Mouse (Mus musculus) ovary, postnatal 14 days (tissue): ENCODE measurements at regions not wholly inside any gene's neighbourhood (a gene's known extent, or its start where the extent isn't known, plus 50 kb on each side); places are given as distances from the start of the nearest gene placed in this dataset.

Source experiments
- DNase-seq: peaks from one replicate; pipeline ENCODE4 v3.0.0; 2022; ENCODE audit warnings: low spot score

GRCm38 (mm10) chr14:97170841-97171240 lies 651.9 kb upstream of the Klhl1 start:
- DNase-seq, result no peak

DNA sequence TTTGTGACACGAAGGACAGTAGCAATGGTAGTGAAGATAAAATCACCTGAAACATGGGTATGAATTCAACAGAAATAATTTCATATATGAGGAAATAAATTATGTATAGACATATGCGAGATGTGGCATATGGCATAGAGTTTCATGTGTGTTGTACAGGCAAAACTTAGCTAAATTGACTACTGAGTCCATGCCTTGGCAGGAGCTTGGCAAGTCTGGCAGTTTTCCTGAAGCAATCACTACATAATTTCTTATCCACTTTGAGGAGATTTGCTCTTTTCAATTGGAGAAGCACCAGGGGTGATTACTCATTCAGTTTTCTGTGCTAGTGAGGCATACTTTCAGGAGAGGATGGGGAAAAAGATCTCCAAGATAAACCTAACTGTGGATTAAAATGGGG lies 646.9 kb upstream of the Klhl1 start:
- no peak for DNase-seq

- DNase-seq, result no peak
Measured at GRCm38 (mm10) chr14:97148997-97149653, 630.2 kb upstream of the Klhl1 start.

DNA sequence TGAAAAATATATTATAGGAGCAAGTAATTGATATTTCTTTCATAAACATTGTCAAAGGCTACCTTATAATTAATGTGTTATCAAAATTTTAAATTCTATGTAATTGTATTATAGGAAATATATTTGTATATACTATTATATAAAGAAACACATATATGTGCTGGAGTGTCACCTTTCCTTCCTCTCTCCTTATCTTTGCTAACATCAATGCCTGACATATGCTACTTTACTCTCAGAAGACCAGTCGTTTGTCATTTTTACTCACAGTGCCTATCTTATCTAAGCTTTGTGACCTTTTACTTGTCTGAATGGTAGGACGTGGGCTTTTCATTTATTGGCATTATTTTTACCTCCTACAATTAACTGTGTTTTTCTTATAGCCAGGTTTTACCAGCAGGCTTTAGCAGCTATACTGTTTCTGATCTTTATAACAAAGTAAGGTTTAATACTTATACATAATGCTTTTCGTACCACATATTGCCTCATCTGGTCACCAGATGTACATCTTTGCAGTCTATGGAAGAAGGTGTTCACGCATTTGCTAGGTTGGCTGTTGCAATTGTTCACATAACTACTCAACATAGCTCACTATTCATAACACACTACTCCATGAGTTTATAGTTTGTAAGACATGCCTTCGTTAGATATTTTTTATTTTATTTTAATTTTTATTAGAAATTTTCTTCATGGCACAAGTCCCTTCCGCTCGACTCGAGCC lies 597.2 kb upstream of the Klhl1 start:
- DNase-seq, result no peak

DNA sequence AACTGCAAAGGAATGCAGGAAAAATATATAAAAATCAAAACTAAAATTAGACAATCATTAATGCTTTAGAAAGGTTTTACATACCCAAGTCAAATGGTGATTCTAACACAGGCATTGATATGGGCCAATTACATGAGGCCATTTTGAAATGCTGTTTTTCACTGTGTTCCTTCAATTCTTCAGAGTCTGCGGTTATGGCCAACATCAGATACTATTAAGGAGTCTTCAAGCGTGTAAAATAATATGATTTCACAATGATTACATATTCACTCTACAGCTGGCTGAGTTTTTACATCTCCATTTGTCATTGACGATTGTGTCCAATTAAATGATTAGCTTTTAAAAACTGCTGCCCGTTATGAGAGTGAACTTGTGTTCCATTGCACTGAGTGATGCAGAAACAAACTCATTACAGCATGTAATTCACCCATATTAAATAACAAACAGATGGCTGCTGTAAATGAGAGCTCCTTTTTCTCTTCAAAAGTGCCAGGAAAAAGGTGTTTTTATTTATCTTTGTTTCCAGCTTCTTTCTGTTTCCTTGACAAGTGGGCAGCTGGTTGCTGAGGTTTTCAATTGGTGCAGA lies 582.3 kb upstream of the Klhl1 start:
- DNase-seq, result no peak

DNA sequence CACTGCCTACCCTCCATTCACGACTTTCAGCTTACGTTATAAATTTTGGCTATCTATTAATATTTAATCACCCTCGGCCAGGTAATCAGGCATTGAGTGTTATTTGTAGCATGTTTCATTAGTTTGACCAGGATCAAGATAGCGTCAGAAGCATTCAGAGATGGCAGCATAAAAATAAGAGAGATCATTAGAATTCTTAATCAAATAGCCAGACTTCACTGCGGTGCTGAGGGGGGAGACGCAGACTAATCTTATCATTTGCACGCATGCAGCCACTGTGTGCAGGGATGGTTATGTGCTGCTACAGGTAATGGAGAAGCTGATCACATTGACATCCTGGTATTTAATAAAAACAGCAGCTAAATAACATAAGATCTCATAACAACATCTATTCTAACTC lies 574.5 kb upstream of the Klhl1 start:
- no peak for DNase-seq

- DNase-seq, result no peak
Measured at GRCm38 (mm10) chr14:97088863-97089262, 570.0 kb upstream of the Klhl1 start.

- no peak for DNase-seq
Measured at GRCm38 (mm10) chr14:97087346-97087745, 568.4 kb upstream of the Klhl1 start.

- no peak for DNase-seq
Measured at GRCm38 (mm10) chr14:97086363-97087309, 567.7 kb upstream of the Klhl1 start.

GRCm38 (mm10) chr14:97074808-97075207 lies 555.9 kb upstream of the Klhl1 start:
- no peak for DNase-seq

DNA sequence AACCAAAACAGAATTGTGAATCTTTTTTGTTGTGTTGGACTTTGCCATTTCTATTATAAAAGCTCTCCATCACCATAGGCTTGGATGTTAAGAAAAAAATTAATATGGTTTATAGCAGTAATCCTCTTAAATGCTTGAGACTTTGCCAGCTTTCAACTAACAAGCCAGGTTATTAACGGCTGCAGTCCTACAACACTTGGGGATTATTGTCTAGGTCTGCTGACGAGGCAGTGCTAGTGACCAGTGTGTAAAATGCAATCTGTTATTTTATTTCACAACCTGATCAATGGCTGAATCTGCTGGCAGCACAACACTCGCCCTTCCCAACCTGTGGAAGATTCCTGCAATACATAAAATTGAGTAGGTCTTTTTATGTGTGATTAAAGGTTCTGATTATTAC lies 549.9 kb upstream of the Klhl1 start:
- DNase-seq, result no peak

DNA sequence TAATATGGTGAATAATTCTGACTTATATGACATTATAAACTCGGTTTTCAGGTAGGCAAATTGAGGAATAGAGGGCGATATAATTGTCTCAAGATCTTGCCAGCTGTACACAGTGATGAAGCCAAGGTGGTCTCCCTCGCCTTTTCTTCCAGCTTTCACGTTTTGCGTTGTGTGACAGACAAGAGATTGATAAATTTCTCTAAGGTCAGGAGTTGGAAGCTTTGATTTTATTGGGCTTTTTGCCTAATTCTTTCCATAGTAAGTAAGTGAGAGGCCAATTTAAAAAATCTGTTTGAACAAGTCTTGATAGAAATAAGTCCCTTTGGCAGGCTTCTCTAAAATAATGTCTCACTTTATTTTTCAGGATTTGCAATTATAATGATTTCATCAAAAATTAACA lies 549.4 kb upstream of the Klhl1 start:
- DNase-seq, result no peak

DNA sequence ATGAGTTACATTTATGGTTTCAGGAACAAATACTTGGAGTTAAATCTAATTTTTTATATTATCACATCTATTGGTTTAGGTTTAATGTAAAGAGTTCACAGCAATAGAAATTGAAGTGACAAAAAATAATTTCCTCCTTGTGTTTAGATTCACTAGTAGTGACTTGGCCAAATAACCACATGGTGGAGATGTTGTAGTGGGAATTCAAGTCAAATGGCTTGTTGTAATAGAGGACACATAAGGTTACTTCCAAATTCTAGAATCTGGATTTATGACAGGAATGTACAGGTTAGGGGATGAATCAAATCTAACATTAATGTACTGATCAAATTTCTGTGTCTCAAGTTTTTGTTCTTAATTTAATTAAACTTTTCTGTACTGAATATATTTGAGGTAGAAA lies 526.4 kb upstream of the Klhl1 start:
- no peak for DNase-seq

DNA sequence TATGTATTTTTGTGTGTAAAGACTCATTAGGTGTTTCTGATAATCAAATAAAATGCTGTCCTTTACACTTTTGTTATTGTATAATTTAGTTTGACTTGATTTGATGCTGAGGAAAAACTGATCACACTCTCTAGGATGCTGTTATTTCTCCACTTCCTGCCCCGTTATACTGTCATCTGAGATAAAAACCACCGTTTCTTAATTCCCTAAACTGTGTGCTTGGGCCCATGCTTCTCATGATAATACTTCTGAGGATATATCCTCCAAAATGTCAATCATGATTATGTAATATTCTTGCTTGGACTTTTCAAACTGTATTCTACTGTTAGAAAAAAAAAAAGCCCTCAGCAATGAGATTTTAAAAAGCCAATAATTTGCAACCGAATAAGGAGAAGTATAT lies 520.9 kb upstream of the Klhl1 start:
- DNase-seq, result no peak

- DNase-seq, result no peak
Measured at GRCm38 (mm10) chr14:97028528-97028927, 509.6 kb upstream of the Klhl1 start.

DNA sequence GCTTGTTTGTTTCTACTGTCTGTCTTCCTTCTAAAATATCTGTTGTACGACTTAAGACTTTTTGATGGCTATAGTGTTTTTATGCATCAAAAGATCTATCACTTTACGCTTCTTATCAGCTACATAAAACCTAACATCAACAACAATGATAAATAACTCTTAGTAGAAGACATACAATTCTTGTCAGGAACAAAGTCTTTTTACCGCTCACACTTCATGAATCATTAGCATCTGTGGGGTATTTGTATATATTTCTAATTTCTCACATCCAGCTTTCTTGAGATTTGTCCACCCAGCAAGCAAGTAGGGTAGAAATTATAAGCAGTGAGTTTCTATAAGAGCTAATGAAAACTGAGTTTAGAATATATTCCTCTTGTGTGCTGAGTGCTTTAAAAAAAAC lies 487.4 kb upstream of the Klhl1 start:
- no peak for DNase-seq

DNA sequence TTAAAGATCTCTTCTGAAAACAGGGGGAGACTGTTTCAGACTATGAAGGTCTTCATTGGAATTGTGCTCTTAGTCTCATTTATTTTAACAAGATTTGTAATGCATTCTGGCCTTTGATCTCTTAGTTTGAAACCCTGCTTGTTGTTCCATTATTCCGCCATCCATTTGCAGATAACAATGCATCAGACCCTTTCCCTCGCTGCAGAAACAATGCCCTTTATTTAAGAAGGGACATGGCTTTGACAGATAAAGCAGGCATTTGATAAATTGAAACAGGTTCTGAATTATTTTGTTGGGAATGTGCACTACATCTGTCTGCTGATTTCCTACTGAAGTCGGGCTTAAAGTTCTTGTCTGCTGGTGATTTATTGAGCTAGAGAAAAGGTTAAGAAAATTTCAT lies 476.2 kb upstream of the Klhl1 start:
- no peak for DNase-seq

DNA sequence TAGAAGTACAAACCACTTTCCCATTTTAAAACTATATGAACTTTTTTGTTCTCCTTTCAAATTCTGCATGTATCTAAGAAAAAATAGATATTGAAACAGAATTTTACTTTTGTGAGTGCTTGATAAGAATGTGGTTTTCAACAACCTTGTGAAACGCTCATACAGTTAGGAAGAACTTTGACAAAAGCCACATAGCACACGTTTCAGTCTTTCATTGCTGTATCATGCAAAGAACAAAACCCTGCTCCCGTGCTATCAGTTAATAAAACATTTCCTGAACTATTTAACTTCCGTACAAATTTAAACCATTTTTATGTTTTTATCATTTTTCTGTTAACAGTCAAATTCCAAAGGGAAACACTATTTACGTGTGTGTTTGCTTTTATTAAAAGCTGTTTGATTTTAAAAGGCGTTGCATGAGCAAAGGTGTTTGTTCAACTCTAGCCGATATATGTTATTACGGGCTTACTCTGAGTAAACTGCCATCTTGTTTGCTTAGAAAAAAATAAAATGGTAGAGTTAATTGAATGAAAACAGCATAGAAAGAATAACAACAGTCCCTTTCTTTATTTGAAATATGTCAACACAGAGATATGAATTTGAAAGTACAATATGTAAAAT lies 471.8 kb upstream of the Klhl1 start:
- DNase-seq, result no peak

DNA sequence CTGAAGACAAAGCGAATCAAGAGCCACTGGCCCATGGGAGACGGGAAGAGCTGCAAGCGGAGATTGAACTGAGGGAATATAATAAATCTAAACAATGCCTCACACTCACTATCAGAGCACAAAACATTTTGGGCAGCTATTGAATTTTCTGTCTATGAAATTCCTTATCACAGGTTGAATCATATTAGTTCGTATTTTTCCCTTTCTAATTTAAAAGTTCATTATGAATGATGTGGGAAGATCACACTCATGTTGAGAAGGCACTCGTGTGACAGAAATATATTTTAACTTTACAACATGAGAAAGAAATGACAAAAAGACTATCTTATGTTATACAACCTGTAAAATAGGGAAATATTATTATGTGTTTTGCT lies 444.2 kb upstream of the Klhl1 start:
- no peak for DNase-seq

- no peak for DNase-seq
Measured at GRCm38 (mm10) chr14:96962426-96963073, 443.6 kb upstream of the Klhl1 start.

DNA sequence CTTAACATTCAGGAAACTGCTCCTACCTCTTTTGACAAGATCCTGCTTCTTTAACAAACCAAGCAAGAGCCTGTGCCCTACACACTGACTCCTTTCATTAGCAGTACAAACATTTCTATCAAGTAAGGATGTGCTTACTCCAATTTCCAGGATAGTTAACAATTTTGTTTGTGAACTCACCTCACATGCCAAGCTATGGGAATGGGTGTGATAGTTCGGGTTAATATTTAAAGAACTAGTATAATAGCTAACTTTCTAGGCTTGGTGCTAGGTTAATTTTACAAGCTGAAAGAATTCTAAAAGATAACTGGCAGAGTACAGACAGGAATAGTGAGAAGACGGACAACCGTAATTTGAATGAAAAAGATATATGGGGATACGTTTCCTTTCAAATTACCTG lies 437.2 kb upstream of the Klhl1 start:
- DNase-seq, result no peak

DNA sequence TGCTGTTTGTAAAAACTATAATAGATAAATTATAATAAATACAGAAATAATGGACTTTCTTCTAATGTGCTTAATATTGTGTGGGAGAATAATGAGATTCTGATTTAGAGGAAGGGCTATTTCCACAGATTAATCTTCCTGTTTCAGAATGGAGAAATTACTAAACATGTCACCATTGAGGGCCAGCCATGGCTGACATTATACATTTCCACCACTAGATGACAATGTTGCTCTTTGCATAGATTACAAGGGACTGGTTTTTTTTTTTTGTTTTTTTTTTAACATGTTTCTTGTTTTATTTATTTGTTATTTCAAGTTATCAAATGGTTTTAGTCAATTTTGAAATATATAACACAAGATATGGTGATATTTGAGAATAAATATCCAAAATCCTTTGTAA lies 435.6 kb upstream of the Klhl1 start:
- peak; percentile 2 for DNase-seq
